Mouse (Mus musculus) colon, adult 2 months (tissue): Measurements from ENCODE around the gene Gpha2. TPM values are rescaled to one million over a fixed set of nuclear protein-coding genes. Genes with fewer than 3 reads are reported as not detected.

Experiments
- polyA plus RNA-seq: library from polyadenylated mRNA; depleted of rRNA; stranded (reverse); fragments of >200 nt; gene quantifications from 2 replicates; pipeline ENCODE4 v1.2.3, GENCODE M21; 2012; rRNA removed

Gpha2 gene
- polyA plus RNA-seq, result 0.45 and 0.97 TPM in 2 replicates

GRCm38 (mm10) chr19:6226135-6226534 lies at the start of gene Gpha2:
TSS of gene Gpha2 (plus strand) at chr19:6226380.

GRCm38 (mm10) chr19:6184131-6184530 lies 42.0 kb upstream of the Gpha2 start, which contains the start of gene Majin:
TSS of gene Majin (plus strand) at chr19:6184388.

GRCm38 (mm10) chr19:6235084-6236052 lies 9.2 kb downstream of the Gpha2 start, which contains the start of gene Ppp2r5b:
TSS of gene Ppp2r5b (minus strand) at chr19:6235872.

GRCm38 (mm10) chr19:6241274-6242107 lies 15.3 kb downstream of the Gpha2 start, which contains the start of gene Atg2a:
TSS of gene Atg2a (plus strand) at chr19:6241668.

GRCm38 (mm10) chr19:6276426-6277421 lies 50.5 kb downstream of the Gpha2 start, which contains the start of gene Ehd1:
TSS of gene Ehd1 (plus strand) at chr19:6276725.

Other genes starting within 250 kb of the Gpha2 start
- gene Slc22a20, start 240.2 kb upstream of the Gpha2 start, polyA plus RNA-seq, result 0.06 TPM in 1 of 2 replicates, not detected in the other
- gene Capn1, start 210.5 kb upstream of the Gpha2 start, polyA plus RNA-seq, result 69.9 and 86.7 TPM in 2 replicates
- gene Syvn1, start 179.8 kb upstream of the Gpha2 start, polyA plus RNA-seq, result 56.5 and 68.0 TPM in 2 replicates
- gene Mrpl49, start 168.6 kb upstream of the Gpha2 start, polyA plus RNA-seq, result 11.1 and 13.7 TPM in 2 replicates
- 2,245 and 2,287 TPM in 2 replicates for gene Fau, start 168.5 kb upstream of the Gpha2 start, polyA plus RNA-seq
- 81.0 and 86.7 TPM in 2 replicates for gene Znhit2, start 165.2 kb upstream of the Gpha2 start, polyA plus RNA-seq
- 68.6 and 88.1 TPM in 2 replicates for gene Tm7sf2, start 158.0 kb upstream of the Gpha2 start, polyA plus RNA-seq
- gene Vps51, start 149.1 kb upstream of the Gpha2 start, polyA plus RNA-seq, result 86.3 and 87.2 TPM in 2 replicates
- gene Tmem262, start 146.3 kb upstream of the Gpha2 start, polyA plus RNA-seq, result 1.3 TPM in 1 of 2 replicates, not detected in the other
- 0.34 and 0.72 TPM in 2 replicates for gene Gm28374, start 144.1 kb upstream of the Gpha2 start, polyA plus RNA-seq
- gene Zfpl1, start 141.4 kb upstream of the Gpha2 start, polyA plus RNA-seq, result 96.4 and 116 TPM in 2 replicates
- gene Cdca5, start 141.4 kb upstream of the Gpha2 start, polyA plus RNA-seq, result 3.2 and 4.1 TPM in 2 replicates
- gene AC131692.1, start 132.0 kb upstream of the Gpha2 start, polyA plus RNA-seq, result not detected in 2 replicates
- 17.8 and 47.8 TPM in 2 replicates for gene Naaladl1, start 120.6 kb upstream of the Gpha2 start, polyA plus RNA-seq
- gene Sac3d1, start 107.7 kb upstream of the Gpha2 start, polyA plus RNA-seq, result 60.1 and 60.7 TPM in 2 replicates
- gene Snx15, start 98.1 kb upstream of the Gpha2 start, polyA plus RNA-seq, result 59.0 and 65.6 TPM in 2 replicates
- gene Batf2, start 85.4 kb upstream of the Gpha2 start, polyA plus RNA-seq, result 60.8 and 73.8 TPM in 2 replicates
- 95.4 and 114 TPM in 2 replicates for gene Arl2, start 84.8 kb upstream of the Gpha2 start, polyA plus RNA-seq
- gene Majin, start 42.0 kb upstream of the Gpha2 start, polyA plus RNA-seq, result 0.12 and 0.91 TPM in 2 replicates
- gene Ppp2r5b, start 9.5 kb downstream of the Gpha2 start, polyA plus RNA-seq, result 84.5 and 109 TPM in 2 replicates
- 61.7 and 63.2 TPM in 2 replicates for gene Atg2a, start 15.3 kb downstream of the Gpha2 start, polyA plus RNA-seq
- 286 and 304 TPM in 2 replicates for gene Ehd1, start 50.3 kb downstream of the Gpha2 start, polyA plus RNA-seq
- 69.5 and 74.2 TPM in 2 replicates for gene Cdc42bpg, start 80.1 kb downstream of the Gpha2 start, polyA plus RNA-seq
- gene Men1, start 108.6 kb downstream of the Gpha2 start, polyA plus RNA-seq, result 50.2 and 51.0 TPM in 2 replicates
- 95.7 and 106 TPM in 2 replicates for gene Map4k2, start 114.8 kb downstream of the Gpha2 start, polyA plus RNA-seq
- gene Sf1, start 137.3 kb downstream of the Gpha2 start, polyA plus RNA-seq, result 147 and 199 TPM in 2 replicates
- 14.0 and 16.7 TPM in 2 replicates for gene Pygm, start 158.0 kb downstream of the Gpha2 start, polyA plus RNA-seq
- 57.1 and 74.3 TPM in 2 replicates for gene Rasgrp2, start 173.0 kb downstream of the Gpha2 start, polyA plus RNA-seq
- gene Nrxn2, start 192.4 kb downstream of the Gpha2 start, polyA plus RNA-seq, result 4.3 and 5.3 TPM in 2 replicates